Mouse (Mus musculus) brown adipose tissue, adult 24 weeks (tissue): ENCODE measurements around the gene Ssc4d. TPM values are rescaled to one million over a fixed set of nuclear protein-coding genes. Genes with fewer than 3 reads are reported as not detected.

Experiments
- H3K27ac ChIP-seq: fragments of 200-500 bp; replicated peaks from 2 replicates; pipeline ENCODE4 v1.5.1; 2012; ENCODE audit warnings: low read depth, mild to moderate bottlenecking, low read length
- H3K4me1 ChIP-seq: fragments of 200-500 bp; 2 replicates; pipeline ENCODE4 v1.6.1; 2012; ENCODE audit warnings: low read length, mixed read lengths; ENCODE audit not compliant: control insufficient read depth, insufficient read depth, insufficient read length
- H3K4me3 ChIP-seq: fragments of 200-500 bp; 2 replicates; pipeline ENCODE4 v1.5.1; 2012; ENCODE audit warnings: low read depth, mild to moderate bottlenecking, low read length, moderate library complexity; ENCODE audit not compliant: insufficient read depth
- polyA plus RNA-seq: library from polyadenylated mRNA; stranded (reverse); fragments of >200 nt; gene quantifications from 2 replicates; pipeline ENCODE4 v1.2.4, GENCODE M21; 2012; ENCODE audit not compliant: missing spikeins, insufficient read depth, insufficient read length

Ssc4d gene
- polyA plus RNA-seq, 1 experiment, result 6.7 TPM

DNA sequence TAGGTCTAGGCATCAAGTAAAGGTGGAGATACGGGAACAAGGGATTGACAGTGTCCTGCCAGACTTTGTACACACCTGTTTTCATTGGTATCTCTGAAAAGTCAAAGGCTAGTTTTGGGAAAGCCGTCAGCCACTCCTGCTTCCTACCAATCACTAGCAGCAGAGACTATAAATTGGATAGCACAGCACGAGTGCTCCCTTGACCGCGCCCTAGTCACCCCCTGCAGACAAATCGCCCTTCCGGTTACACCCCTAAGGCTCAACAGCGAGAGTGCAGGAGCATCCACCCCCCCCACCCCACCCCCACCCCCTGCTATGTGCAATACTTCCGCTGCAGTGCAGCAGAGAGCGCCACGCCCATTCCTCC lies 12.2 kb downstream of the Ssc4d start:
- H3K27ac ChIP-seq, result peak overlapping the region; percentile 97
- H3K4me1 ChIP-seq, result peaks cover 7% of the 10 kb centered on the region
- H3K4me3 ChIP-seq, result peak overlapping the region; percentile 51

GRCm38 (mm10) chr5:135960909-135961635 lies 13.3 kb downstream of the Ssc4d start:
- Histone ChIP-seq H3K27ac (peak overlapping the region; percentile 97), H3K4me1 (peaks cover 12% of the 10 kb centered on the region), H3K4me3 (peak overlapping the region; percentile 51; the same call in 1 of the 2 replicates)

DNA sequence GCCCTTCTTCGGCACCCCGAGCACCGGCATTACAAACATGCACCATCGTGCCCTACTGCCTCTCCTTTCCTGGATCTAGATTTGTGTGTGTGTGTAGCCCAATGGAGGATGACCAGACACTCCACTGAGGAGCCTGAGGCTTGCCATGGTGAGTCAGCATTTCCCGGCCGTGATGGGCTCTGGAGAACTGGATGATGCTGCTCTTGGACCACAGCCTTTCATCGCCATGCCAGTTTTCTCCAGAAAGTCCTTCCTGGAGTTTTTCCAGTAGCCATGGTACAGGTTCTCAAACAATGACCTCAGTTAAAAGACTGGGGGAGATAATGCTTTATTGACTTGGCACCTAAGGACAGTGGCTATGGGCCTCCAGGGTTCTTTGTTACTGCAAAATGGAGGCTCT lies 14.4 kb downstream of the Ssc4d start:
- H3K27ac ChIP-seq, result no peak overlapping the region
- peaks cover 12% of the 10 kb centered on the region for H3K4me1 ChIP-seq
- no peak overlapping the region for H3K4me3 ChIP-seq

DNA sequence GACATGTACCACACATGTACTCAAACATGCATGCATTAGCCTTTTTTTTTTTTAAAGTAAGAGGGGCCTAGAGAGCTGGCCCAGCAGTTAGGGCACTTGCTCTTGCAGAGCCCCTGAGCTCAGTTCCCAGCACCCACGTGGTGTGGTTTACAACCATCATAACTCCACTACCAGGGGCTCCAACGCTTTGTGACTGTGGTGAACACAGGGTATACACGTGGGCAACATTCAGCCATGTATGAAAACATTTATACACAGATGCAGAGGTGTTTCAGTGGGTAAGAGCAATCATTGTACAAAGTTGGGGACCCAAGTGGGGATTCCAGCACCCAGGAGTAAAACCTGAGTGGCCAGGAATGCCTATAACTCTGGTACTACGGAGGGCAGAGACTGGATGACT lies 16.0 kb downstream of the Ssc4d start:
- H3K27ac ChIP-seq, result peak overlapping the region; percentile 98
- H3K4me3 ChIP-seq, result peak overlapping the region; percentile 54; the same call in 1 of the 2 replicates

GRCm38 (mm10) chr5:135957207-135957974 lies 16.9 kb downstream of the Ssc4d start:
- Histone ChIP-seq H3K4me3 (peak overlapping the region; percentile 54), H3K4me1 (peaks cover 12% of the 10 kb centered on the region)

More for the DNA sequence above, 16.0 kb downstream of the Ssc4d start:
- peaks cover 12% of the 10 kb centered on the region for H3K4me1 ChIP-seq

DNA sequence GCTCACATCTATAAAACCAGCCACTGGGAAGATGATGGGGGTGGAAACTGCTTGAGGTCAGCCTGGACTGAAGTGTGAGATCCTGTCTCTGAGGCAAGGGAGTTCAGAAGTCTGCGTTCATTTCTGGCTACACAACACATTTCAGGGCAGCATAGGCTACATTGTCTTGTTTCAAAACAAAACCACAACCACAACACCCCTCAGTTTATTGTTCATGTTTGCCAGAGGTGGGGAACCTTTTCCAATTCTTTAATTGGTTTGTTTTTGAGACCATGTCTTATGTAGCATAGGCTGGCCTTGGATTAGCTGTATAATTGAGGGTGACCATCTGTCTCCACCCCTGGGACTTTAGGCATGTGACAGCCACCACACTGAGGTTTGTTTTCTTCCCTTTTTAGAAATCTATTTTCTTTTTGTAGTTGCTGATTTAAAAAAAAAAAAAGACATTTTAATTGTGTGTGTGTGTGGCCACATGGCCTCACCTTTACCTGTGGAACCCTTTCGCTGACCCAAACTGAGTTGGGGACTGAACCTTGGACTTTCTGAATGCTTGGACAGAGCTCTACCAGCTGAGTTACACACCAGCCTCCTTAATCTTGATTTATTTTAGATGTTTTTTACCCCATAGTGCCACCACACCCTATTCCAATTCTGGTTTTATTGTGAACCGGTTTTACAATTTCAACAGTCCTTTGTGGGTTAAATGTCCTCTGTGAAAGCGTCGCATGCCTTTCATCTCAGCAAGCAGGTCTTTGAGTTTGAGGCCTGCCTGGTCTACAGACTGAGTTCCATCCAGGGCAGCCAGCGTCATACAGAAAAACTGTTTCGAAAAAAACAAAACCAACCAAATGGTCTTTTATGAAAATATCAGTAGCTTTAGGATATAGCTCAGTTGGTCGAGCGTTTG lies 17.8 kb downstream of the Ssc4d start:
- Histone ChIP-seq H3K27ac (peak overlapping the region; percentile 95), H3K4me1 (peaks cover 10% of the 10 kb centered on the region), H3K4me3 (peak overlapping the region; percentile 42)

More at GRCm38 (mm10) chr5:135957207-135957974, 16.9 kb downstream of the Ssc4d start:
- peak overlapping the region; percentile 98 for H3K27ac ChIP-seq

DNA sequence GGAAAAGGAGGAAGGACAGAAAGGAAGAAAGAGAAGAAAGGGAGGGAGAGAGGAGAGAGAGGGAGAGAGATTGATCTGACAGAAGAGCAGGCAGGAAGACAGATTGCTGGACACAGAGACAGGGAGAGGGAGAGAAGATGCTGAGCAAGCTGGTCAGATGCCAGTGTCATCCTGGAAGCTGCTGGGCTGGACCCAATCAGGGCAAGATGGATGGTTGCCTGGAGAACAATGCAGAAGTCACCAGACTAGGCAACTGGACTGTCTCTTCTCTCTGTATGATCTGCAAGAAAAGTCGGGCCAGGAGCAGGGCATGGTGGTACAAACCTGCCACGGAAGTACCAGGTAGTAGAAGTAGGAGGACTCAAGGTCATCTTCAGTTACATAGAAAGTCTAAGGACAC lies 21.5 kb downstream of the Ssc4d start:
- H3K27ac ChIP-seq, result no peak overlapping the region
- H3K4me3 ChIP-seq, result no peak overlapping the region
- peaks cover 5% of the 10 kb centered on the region for H3K4me1 ChIP-seq

GRCm38 (mm10) chr5:135951660-135952059 lies 22.7 kb downstream of the Ssc4d start:
- Histone ChIP-seq H3K4me3 (no peak overlapping the region), H3K27ac (peak overlapping the region; percentile 77), H3K4me1 (peaks cover 1% of the 10 kb centered on the region; the same call in 1 of the 2 replicates)

GRCm38 (mm10) chr5:135950710-135951412 lies 23.5 kb downstream of the Ssc4d start:
- peak overlapping the region; percentile 77 for H3K27ac ChIP-seq
- H3K4me1 ChIP-seq, result no peaks in the 10 kb centered on the region
- H3K4me3 ChIP-seq, result no peak overlapping the region

- no peak overlapping the region for H3K4me3 ChIP-seq
- no peaks in the 10 kb centered on the region for H3K4me1 ChIP-seq
- no peak overlapping the region for H3K27ac ChIP-seq
Observed at GRCm38 (mm10) chr5:135946621-135947020, 27.7 kb downstream of the Ssc4d start.

GRCm38 (mm10) chr5:135945916-135946408 lies 28.4 kb downstream of the Ssc4d start:
- no peak overlapping the region for H3K4me3 ChIP-seq
- no peak overlapping the region for H3K27ac ChIP-seq
- no peaks in the 10 kb centered on the region for H3K4me1 ChIP-seq

GRCm38 (mm10) chr5:135942710-135943109 lies 31.6 kb downstream of the Ssc4d start:
- H3K4me1 ChIP-seq, result no peaks in the 10 kb centered on the region

GRCm38 (mm10) chr5:135940587-135940986 lies 33.7 kb downstream of the Ssc4d start:
- H3K27ac ChIP-seq, result no peak overlapping the region
- no peaks in the 10 kb centered on the region; the same call in 1 of the 2 replicates for H3K4me1 ChIP-seq
- H3K4me3 ChIP-seq, result no peak overlapping the region

More at GRCm38 (mm10) chr5:135942710-135943109, 31.6 kb downstream of the Ssc4d start:
- no peak overlapping the region for H3K27ac ChIP-seq
- no peak overlapping the region for H3K4me3 ChIP-seq

- H3K27ac ChIP-seq, result peak overlapping the region; percentile 87; the same call in 1 of the 2 replicates
- H3K4me1 ChIP-seq, result no peaks in the 10 kb centered on the region; the same call in 1 of the 2 replicates
Observed at GRCm38 (mm10) chr5:135935641-135936190, 38.6 kb downstream of the Ssc4d start.

More at GRCm38 (mm10) chr5:135935641-135936190, 38.6 kb downstream of the Ssc4d start:
- no peak overlapping the region for H3K4me3 ChIP-seq
